Mouse (Mus musculus) activated CD4-positive, CD25-positive, alpha-beta regulatory T cell, adult 4 months (primary cell): Measurements from ENCODE around the gene Rhbdf2. TPM values are rescaled to one million over a fixed set of nuclear protein-coding genes. Genes with fewer than 3 reads are reported as not detected.

Experiments used
- polyA plus RNA-seq, 2 experiments: library from polyadenylated mRNA; unstranded; fragments of 100-300 nt; shearing (Covaris generic); gene quantifications; one replicate each; pipeline ENCODE4 v1.2.1; 2017

The Rhbdf2 gene
- polyA plus RNA-seq, 2 experiments from 2014 or later = 4.9 to 5.0 TPM

Other genes with a start within 250 kb of the Rhbdf2 start
- 1 to 10 TPM; 6.6 to 6.9 TPM for gene Rnf157, start 214.0 kb downstream of the Rhbdf2 start, polyA plus RNA-seq
- 10 to 100 TPM; 13.7 to 15.0 TPM for gene Ubald2, start 192.9 kb downstream of the Rhbdf2 start, polyA plus RNA-seq
- not detected for gene Qrich2, start 160.8 kb downstream of the Rhbdf2 start, polyA plus RNA-seq
- 10 to 100 TPM; 47.3 to 60.5 TPM for gene Prpsap1, start 132.8 kb downstream of the Rhbdf2 start, polyA plus RNA-seq
- gene Sphk1, start 96.1 kb downstream of the Rhbdf2 start, polyA plus RNA-seq = not detected
- 1 to 10 TPM; 2.2 TPM for gene Ube2o, start 45.6 kb downstream of the Rhbdf2 start, polyA plus RNA-seq
- gene Aanat, start 40.6 kb downstream of the Rhbdf2 start, polyA plus RNA-seq = not detected
- not detected for gene Prcd, start 26.5 kb upstream of the Rhbdf2 start, polyA plus RNA-seq
- gene Cygb, start 27.3 kb upstream of the Rhbdf2 start, polyA plus RNA-seq = not detected
- 10 to 100 TPM; 12.6 to 13.9 TPM for gene St6galnac1, start 148.5 kb upstream of the Rhbdf2 start, polyA plus RNA-seq
- not detected for gene Mxra7, start 201.0 kb upstream of the Rhbdf2 start, polyA plus RNA-seq
- gene Mettl23, start 216.3 kb upstream of the Rhbdf2 start, polyA plus RNA-seq = 100 to 1,000 TPM; 105 to 149 TPM
- 10 to 100 TPM; 50.0 to 55.7 TPM for gene Jmjd6, start 216.4 kb upstream of the Rhbdf2 start, polyA plus RNA-seq
- gene Mfsd11, start 225.4 kb upstream of the Rhbdf2 start, polyA plus RNA-seq = 10 to 100 TPM; 18.9 to 21.1 TPM
- 100 to 1,000 TPM; 256 to 305 TPM for gene Srsf2, start 226.1 kb upstream of the Rhbdf2 start, polyA plus RNA-seq